Mouse (Mus musculus) regulatory T cell (primary cell): ENCODE data around the gene 2310061I04Rik.

Experiments
- in situ Hi-C: fragments of 300-600 bp; cut with MboI, MseI; formaldehyde crosslinking; loops from one replicate; pipeline ENCODE4 v1.15.1; 2025; ENCODE audit warnings: high pct_unique_total_duplicates

Gene 2310061I04Rik

DNA sequence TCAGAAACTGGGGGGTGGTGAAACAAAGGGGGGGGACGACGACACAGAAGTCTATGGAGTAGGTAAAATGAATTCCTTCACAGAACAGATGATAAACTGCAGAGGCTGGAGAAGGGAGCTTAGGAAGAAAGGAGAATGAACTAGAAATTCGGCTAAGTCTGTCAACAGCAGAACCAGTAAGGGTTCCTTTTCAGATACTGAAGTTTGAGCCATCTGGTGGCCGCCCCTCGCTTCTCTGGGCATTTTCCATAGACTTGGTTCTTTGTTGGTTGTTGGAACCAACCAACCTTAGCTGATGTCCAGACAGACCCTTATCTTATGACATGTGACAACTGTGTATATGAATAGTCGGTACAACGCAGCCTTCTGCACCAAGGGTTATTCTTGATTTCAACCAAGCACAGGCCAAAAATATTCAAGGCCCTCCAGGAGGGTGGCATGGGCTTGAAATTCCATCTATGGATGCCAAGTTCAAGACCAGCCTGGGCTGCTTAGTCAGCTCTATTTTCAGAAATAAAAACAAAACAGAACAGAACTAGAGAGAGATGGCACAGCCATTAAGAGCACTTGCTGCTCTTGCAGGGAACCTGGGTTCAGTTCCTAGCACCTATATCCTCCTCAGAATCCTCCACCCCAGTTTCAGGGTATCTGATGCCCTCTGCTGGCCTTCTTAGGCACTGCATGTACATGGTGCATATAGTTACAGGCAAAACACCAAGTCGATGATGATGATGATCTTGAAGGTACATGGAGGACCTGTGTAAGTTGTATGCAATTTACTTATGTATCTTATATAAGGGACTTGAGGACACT, 26.1 kb downstream of the 2310061I04Rik start:
- in situ Hi-C loops = loop anchor here (5.0 kb wide), 1 partner anchor 34 kb away; the partner anchor contains the start of gene Tubb5

DNA sequence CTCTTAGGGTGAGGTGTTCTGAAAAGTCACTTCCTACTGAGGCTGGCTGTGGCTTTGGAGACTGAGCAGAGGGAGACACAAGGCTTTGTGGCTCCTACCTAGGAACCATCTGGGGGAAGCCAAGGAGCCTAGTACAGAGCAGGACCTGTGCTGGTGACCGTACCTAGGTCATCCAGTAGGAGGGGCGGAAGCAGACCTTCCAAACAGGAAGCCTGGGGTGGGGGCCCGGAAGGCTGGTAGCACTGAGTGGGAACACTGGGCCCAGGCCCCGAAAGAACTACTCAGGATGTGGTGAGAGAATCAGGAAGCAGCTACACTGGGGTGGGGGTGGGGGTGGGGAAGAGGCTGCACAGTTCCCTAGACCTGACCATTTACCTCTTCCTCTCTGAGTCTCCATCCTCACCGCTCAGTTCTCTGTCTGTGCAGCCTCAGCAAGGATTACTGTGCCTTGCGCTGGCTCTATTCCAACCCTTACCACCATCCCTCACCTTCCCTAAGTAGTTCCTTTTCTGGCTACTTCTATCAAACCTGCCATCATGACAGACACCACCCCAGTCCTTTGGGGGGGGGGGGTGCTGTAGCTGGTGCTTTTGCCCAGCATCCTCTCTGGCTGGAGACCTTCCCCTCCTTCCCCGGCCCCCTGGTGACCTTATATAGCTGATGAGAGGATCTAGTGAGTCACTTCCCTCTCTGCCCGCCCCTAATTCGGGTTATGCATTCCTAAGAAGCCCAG, 26.9 kb downstream of the 2310061I04Rik start:
- in situ Hi-C loops = loop anchor here (5.0 kb wide), 1 partner anchor 33 kb away; the partner anchor contains the start of gene Tubb5

DNA sequence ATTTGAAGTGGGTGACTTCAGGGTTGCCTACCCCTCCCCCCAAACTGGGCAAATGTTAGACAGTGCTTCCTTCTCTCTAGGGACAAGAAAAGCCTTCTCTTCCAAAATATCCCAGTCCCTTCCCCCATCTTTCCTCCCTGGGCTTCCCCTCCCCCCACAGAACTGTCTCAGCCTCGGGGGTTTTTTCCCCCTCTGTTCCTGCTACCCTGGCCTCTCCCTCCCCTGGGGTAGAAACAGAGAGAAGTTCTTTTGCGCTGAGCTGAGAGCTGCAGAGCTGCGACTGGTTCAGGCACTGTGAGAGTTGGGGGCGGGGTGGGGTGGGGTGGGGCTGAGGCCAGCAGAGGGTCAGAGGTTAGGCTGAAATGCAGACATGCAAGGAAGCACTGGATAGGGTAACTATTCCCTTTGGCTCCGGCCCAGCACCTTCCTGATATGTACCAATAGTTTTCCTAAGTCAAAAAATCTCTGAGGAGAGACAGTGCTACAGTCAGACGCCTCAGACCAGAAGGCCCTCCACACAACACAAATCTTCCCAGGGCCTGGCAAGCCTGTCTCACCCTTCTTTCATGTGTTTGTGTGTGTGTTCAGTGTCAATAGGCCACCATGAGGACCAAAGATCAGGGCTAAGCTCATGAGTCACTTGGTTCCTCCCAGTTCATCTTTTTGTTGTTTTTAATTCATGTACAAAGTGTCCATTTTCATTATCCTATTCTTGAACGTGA, 27.7 kb downstream of the 2310061I04Rik start:
- in situ Hi-C loops = loop anchor here (5.0 kb wide), 3 partner anchors 32 to 98 kb away; partner anchors contain the start of genes Abcf1 and Tubb5

DNA sequence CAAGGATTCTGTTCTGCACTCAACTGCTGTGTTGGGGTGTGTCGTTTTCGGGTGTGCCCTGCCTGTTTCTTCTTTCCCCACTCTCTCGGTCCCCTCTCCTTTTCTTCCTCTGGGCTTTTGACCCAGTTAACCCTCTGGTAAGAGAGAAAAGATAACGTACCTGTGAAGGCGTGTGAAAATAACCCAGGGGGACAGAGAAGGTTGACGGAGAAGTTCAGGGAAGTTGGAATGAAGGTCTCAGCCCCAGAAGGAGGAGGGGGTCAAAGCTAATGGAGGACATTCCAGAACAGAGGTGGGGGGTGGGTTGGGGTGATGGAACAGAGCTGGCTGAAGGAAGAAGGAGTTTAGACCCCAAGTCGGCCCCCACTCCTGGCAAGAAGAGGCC, 28.3 kb downstream of the 2310061I04Rik start:
- in situ Hi-C loops = loop anchor here (5.0 kb wide), 2 partner anchors 38 to 98 kb away; partner anchors contain the start of gene Abcf1

DNA sequence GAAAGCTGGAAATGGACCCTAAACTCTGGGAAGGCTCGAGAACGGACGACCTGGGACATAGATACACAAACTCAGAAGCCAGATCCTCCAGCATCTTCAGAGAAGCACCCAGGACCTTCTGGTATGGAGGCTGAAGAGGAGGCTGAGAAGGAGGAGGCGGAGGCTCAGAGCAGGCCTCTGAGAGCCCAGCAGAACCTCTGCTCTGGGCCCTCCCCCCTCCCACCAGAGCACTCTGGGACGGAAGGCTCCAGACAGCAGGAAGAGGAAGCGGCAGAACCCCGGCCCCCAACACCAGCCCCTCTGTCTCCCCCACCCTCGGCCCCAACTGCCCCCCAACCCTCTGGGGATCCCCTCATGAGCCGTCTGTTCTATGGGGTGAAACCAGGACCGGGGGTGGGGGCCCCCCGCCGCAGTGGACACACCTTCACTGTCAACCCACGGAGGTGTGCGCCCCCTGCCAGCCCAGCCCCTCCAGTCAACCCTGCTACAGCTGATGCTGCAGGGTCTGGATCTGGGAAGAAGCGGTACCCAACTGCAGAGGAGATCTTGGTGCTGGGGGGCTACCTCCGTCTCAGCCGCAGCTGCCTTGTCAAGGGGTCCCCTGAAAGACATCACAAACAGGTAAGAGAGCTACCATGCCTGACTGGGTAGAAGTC, 28.9 kb downstream of the 2310061I04Rik start:
- in situ Hi-C loops = loop anchor here (5.0 kb wide), 2 partner anchors 39 to 99 kb away; partner anchors contain the start of gene Abcf1

DNA sequence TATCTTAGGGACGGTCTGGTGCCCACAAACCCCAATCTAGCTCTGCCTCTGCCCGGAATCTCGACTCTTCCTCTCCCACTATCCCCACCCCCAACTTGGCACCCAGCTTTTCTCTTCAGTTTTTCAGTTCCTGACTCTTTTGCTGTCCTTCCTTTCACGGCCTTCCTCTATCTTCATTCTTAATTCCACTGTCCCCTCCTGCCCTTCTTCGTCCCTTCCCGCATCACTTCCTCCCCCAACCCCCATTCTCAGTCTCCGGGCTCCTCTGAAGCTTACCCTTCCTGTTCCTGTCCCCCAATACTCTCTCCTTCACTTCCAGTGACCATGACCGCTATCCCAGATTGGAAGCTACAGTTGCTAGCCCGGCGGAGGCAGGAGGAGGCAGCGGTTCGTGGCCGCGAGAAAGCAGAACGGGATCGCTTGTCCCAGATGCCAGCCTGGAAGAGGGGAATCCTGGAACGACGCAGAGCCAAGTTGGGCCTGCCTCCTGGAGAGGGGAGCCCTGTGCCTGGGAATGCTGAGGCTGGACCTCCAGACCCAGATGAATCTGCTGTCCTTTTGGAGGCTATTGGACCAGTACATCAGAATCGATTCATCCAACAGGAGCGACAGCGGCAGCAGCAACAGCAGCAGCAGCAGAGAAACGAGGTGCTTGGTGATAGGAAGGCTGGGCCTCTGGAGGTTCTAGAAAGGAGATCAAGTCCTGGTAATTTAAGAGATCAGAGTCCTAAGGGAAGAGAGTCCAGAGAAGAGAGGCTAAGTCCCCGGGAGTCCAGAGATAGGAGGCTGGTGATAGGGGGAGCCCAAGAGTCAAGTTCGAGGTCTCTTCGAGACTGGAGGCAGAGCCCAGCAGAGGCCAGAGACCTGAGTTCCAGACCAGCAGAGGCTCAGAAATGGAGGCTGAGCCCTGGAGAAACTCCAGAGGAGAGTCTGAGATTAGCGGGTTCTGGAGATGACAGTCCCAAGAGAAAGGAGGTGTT, 30.0 kb downstream of the 2310061I04Rik start:
- in situ Hi-C loops = loop anchor here (5.0 kb wide), 2 partner anchors 40 to 100 kb away; partner anchors contain the start of gene Abcf1

DNA sequence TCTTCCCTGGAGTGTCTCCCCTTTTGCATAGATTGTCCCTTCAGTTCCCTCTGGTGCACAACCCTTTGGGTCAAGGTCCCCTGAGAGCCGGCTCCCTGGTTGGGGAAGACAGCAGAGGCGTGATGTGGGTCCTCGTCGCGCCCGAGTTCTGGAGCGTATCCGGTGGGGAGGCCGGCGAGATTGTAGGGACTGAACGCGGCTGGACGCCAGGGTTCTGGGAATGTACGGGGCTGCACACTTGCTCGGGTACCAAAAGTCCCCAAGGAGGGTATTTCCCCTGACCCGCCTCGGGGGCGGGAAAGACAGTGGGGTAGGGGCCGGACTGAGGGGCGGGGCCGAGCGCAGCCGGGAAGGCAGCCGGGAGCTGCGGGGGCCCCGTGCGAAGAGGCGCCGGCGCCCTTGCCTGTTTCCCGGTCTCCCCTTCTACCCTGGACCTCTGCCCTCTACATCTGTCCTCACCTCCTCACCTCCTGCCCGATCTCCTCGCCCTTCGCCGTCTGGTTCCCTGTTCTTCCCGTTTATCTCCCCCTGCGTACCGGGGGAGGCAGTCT, 30.9 kb downstream of the 2310061I04Rik start:
- in situ Hi-C loops = loop anchor here (5.0 kb wide), 2 partner anchors 41 to 101 kb away; partner anchors contain the start of gene Abcf1

DNA sequence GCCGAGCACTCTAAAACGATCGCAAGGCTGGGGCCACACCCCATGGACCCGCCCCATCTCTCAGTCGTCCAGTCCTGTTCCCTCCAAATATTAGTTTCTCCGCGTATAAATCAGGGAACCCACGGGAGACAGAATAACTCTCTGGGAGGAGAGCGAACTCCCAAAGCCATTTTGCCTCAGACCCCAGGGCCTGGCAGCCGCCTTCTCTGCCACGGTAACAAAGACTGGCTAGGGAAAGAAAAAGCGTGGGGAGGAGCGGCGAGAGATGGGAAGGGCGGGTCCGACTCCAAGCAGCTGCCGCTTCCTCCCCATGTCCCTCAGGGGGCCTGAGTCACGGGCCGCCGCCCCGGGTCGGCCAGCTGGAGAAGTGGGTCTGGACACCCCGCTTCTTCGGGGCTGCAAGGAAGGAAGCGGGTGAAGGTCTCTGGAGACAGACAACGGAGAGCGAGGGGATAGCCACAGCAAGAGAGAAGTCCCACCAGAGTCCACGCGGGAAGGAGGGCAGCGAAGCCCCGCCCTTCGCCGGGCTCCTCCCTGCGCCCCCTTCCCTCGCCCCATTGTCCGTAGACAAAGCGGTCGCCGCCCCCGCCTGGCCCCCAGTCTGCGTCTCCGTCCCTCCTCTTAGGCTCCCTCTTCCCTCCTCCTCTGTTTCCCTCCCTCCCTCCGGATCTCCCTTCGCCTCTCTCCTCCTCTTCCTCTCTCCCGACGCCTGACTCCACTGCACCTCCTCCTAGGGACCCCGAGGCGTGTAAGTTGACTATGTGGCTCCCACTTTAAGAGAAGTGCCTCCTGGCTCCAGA, 31.6 kb downstream of the 2310061I04Rik start, which contains the start of gene Ppp1r18:
Ppp1r18 (plus strand) TSS at position 113 of the 800 bp plus-strand sequence.
- in situ Hi-C loops = loop anchor here (5.0 kb wide), 2 partner anchors 42 to 102 kb away; partner anchors contain the start of gene Abcf1

DNA sequence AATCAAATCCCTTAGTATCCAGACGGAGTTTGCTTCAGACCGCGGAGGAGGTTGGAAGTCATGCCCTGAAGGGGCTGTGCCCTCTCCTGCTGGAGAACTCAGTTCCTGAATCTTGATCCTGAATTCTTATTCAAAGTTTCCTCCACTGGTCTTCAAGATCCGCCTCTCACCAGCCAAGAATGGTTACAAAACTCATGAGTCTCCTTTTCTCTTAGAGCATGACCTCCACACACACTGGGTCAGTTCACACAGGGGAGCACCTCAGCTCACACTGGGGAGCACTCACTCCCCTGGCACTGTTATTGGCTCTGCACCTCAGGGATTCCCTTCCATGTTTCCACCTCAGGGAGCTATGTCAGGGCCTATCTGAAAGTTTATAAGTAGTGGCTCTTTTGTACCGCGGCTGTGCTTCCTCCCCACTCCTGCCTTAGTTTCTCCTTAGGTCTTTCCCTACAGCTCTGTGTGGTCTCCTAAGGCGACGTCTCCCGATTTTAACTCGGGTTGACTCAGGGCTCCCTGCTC, 32.3 kb downstream of the 2310061I04Rik start:
- in situ Hi-C loops = loop anchor here (5.0 kb wide), 2 partner anchors 42 to 102 kb away; partner anchors contain the start of gene Abcf1

DNA sequence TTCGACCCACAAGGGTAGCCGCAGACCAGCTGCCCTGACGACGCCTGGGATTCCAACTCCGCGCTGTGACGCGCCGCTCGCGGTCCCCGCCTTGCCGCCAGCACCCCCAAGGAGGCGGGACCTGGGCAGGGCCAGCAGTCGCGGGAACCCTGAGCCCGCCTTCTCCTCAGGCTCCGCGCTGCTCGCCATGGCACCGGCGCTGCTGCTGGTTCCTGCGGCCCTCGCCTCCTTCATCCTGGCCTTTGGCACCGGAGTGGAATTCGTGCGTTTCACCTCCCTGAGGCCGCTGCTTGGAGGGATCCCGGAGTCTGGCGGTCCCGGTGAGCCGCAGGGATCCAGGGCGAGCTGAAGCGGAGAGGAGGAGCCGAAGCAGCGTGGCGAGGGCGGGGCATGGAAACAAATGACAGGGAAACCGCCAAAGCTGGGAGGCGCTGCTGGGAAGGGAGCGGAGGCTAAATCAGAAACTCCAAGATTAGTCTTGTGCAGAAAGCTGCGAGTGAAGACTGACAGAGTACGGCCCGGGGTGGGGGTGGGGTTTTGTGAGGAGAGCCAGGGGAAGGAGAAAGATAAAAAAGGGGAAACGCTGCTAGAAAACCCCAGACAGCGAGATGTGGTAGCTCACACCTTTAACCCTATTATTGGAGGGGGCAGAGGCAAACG, 35.9 kb downstream of the 2310061I04Rik start, which contains the start of gene Nrm:
Nrm (plus strand) TSS at position 121 of the 660 bp plus-strand sequence.
- in situ Hi-C loops = no loop called here

DNA sequence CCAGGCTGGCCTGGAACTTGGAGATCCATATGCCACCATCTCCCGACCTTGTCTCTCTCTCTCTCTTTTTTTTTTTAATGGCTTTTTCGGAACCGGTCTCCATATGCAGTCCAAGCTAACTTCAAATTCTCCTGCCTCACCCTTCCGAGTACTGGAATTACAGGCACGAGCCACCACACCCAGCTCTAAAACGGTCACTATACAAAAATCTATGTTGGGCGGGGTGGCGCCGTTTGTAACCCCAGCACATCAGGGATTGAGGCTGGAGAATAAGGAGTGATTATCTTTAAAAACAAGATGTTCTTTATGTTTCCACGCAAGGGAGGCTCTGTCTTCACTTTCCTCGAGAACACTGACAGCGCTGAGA, 36.4 kb downstream of the 2310061I04Rik start:
- in situ Hi-C loops = no loop called here

DNA sequence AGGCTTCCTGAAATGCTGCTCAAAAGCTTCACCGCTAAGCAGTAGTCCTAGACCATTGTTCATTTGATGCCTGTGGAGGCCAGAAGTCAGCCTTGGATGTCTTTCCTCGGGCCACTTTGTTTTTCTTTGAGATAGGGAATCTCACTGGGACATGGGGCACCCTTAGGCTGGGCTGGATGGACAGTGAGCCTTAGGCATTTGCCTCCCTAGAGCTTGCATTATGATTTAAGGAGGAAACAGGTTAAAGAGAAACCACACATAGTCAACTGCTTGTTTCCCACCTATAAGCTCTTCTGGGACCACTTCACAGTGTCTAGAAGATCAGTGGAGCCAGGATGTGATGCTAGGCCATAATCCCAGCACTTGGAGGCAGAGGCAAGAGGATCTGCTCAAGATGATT, 37.4 kb downstream of the 2310061I04Rik start:
- in situ Hi-C loops = no loop called here

DNA sequence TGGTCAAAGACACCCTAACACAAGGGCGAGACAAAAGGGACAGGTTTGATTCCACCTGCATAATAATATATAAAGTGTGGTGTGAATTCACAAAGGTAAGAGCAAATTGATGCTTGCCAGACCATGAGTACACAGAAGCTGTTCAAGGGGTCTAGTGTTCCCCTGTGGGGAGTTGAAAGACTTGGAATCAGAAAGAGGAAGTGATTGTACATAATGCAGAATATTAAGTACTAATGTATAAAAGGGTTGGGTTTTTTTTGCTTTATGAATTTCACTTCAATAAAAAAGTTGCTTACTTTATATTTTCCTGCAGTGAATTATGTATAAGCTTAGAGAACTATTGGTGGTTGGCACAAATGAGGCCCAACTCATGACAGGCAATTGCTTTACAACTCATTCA, 37.9 kb downstream of the 2310061I04Rik start:
- in situ Hi-C loops = no loop called here

DNA sequence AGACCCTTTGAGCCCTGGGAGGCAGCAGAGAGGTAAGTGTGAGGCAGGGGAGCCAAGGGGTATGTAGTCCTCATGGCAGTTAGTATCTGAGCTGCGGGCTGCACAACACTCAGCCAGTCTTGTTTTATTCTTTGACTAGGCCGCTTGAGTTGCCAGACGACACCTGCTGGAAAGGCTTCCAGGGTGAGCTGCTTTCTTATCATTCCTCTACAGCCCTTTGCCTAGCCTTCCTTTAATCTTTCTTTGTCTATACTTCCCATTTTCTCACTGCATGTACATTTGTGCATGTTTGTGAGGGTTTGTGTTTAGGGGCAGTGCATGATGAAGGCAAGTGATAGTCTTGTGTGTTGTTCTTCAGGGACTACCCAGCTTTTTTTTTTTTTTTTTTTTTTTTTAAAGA, 46.3 kb downstream of the 2310061I04Rik start:
- in situ Hi-C loops = no loop called here

DNA sequence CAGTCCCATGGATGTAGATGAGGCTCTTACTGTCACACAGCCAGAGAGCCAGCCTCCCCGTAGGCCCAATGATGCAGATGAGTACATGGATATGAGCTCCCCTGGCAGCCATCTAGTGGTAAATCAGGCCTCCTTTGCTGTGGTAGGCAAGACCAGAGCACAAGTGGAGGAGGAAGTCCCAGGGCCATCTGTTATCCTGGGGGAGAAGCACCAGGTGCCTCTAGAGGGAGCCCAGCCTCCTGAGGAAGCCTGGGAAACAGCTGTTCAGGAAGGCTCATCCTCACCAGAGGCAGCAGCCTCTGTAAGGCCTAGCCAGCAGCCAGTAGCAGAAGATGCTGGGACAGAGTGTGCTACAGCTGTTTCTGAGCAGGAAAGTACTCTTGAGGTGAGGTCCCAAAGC, 49.1 kb downstream of the 2310061I04Rik start:
- in situ Hi-C loops = no loop called here

DNA sequence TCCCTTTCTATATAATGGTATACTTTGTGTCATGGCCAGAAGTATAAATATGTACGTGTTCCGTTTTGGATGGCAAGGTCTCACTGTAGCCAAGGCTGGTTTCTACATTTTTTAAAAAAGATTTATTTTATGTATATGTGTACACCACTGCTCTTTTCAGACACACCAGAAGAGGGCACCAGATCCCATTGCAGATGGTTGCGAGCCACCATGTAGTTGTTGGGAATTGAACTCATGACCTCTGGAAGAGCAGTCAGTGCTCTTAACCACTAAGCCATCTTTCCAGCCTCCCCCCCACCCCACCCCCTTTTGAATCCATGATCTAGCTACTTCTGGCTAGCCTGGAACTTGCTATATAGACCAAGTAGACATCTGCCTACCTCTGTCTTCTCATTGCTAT, 53.7 kb downstream of the 2310061I04Rik start:
- in situ Hi-C loops = no loop called here
